Mouse (Mus musculus) kidney, postnatal 25 days (tissue): ENCODE results near the gene Med14.

ENCODE experiments used
- DNase-seq, 2 experiments: peaks; one replicate each; pipeline ENCODE4 v3.0.0; 2021; ENCODE audit warnings: mixed read lengths in 2 of 2

Med14 gene

GRCm38 (mm10) chrX:12761626-12762333 lies at the start of gene Med14:
Gene Med14, minus strand, starts transcription at chrX:12762073.
- peak; percentile 86 to 94 for DNase-seq

GRCm38 (mm10) chrX:12800559-12800958 lies 38.7 kb upstream of the Med14 start:
- no peak for DNase-seq

- DNase-seq, result peak; percentile 41 to 51
Measured at GRCm38 (mm10) chrX:12794842-12795241, 33.0 kb upstream of the Med14 start.

GRCm38 (mm10) chrX:12791674-12792340 lies 29.9 kb upstream of the Med14 start:
- DNase-seq, result no peak

- DNase-seq, result no peak
Measured at GRCm38 (mm10) chrX:12773236-12773635, 11.4 kb upstream of the Med14 start.

GRCm38 (mm10) chrX:12771561-12771960 lies 9.7 kb upstream of the Med14 start:
- DNase-seq, result peak in 1 of 2 experiments; percentile 60

GRCm38 (mm10) chrX:12768571-12768970 lies 6.7 kb upstream of the Med14 start:
- DNase-seq, result no peak

GRCm38 (mm10) chrX:12766846-12767564 lies 5.1 kb upstream of the Med14 start:
- DNase-seq, result no peak

GRCm38 (mm10) chrX:12763127-12763834 lies 1.4 kb upstream of the Med14 start:
- no peak for DNase-seq

- no peak for DNase-seq
Measured at GRCm38 (mm10) chrX:12762334-12763126, 657 bp upstream of the Med14 start.

- peak in 1 of 2 experiments; percentile 10 for DNase-seq
Measured at GRCm38 (mm10) chrX:12761259-12761625, 631 bp downstream of the Med14 start.

- no peak for DNase-seq
Measured at GRCm38 (mm10) chrX:12760501-12760900, 1.4 kb downstream of the Med14 start.

GRCm38 (mm10) chrX:12759625-12760024 lies 2.2 kb downstream of the Med14 start:
- no peak for DNase-seq

GRCm38 (mm10) chrX:12747886-12748285 lies 14.0 kb downstream of the Med14 start:
- no peak for DNase-seq

- DNase-seq, result no peak
Measured at GRCm38 (mm10) chrX:12746729-12747128, 15.1 kb downstream of the Med14 start.

GRCm38 (mm10) chrX:12740396-12740795 lies 21.5 kb downstream of the Med14 start:
- no peak for DNase-seq

GRCm38 (mm10) chrX:12716036-12716435 lies 45.8 kb downstream of the Med14 start:
- DNase-seq, result no peak

- DNase-seq, result no peak
Measured at GRCm38 (mm10) chrX:12713796-12714195, 48.1 kb downstream of the Med14 start.

GRCm38 (mm10) chrX:12686910-12687309 lies 75.0 kb downstream of the Med14 start:
- DNase-seq, result no peak

GRCm38 (mm10) chrX:12686071-12686470 lies 75.8 kb downstream of the Med14 start:
- no peak for DNase-seq

- DNase-seq, result peak; percentile 63 to 76
Measured at GRCm38 (mm10) chrX:12677396-12677795, 84.5 kb downstream of the Med14 start.
